Mouse (Mus musculus) MEL-GATA-1-ER (cell line): ENCODE data around the gene Cbx2.

ENCODE experiments used
- DNase-seq: peaks from one replicate; pipeline ENCODE4 v3.0.0-alpha.2; 2012; ENCODE audit warnings: low read depth; ENCODE audit errors: extremely low read depth

Cbx2 gene

GRCm38 (mm10) chr11:119022895-119023615 is at the start of gene Cbx2:
Cbx2 (plus strand) TSS chr11:119022962.
- no peak for DNase-seq

GRCm38 (mm10) chr11:118974340-118974739 is 48.4 kb upstream of the Cbx2 start:
- DNase-seq: no peak

GRCm38 (mm10) chr11:118975427-118975826 is 47.3 kb upstream of the Cbx2 start:
- DNase-seq: peak; percentile 33

GRCm38 (mm10) chr11:118975917-118976316 is 46.8 kb upstream of the Cbx2 start:
- DNase-seq: peak; percentile 29

GRCm38 (mm10) chr11:118980388-118980787 is 42.4 kb upstream of the Cbx2 start:
- no peak for DNase-seq

- DNase-seq: no peak
Observed at GRCm38 (mm10) chr11:118981012-118981776, 41.6 kb upstream of the Cbx2 start.

GRCm38 (mm10) chr11:118982593-118983113 is 40.1 kb upstream of the Cbx2 start:
- no peak for DNase-seq

GRCm38 (mm10) chr11:118985571-118985970 is 37.2 kb upstream of the Cbx2 start:
- DNase-seq: no peak

- DNase-seq: no peak
Observed at GRCm38 (mm10) chr11:118987999-118988398, 34.8 kb upstream of the Cbx2 start, which contains the start of gene Enpp7. Enpp7 (plus strand) TSS chr11:118988188.

GRCm38 (mm10) chr11:118992781-118993180 is 30.0 kb upstream of the Cbx2 start:
- no peak for DNase-seq

GRCm38 (mm10) chr11:118995448-118995847 is 27.3 kb upstream of the Cbx2 start:
- DNase-seq: no peak

GRCm38 (mm10) chr11:118997182-118997581 is 25.6 kb upstream of the Cbx2 start:
- no peak for DNase-seq

- no peak for DNase-seq
Observed at GRCm38 (mm10) chr11:118998540-118999265, 24.1 kb upstream of the Cbx2 start.

GRCm38 (mm10) chr11:118999361-118999804 is 23.4 kb upstream of the Cbx2 start:
- no peak for DNase-seq

- DNase-seq: no peak
Observed at GRCm38 (mm10) chr11:119000877-119001276, 21.9 kb upstream of the Cbx2 start.

GRCm38 (mm10) chr11:119001493-119002128 is 21.2 kb upstream of the Cbx2 start:
- no peak for DNase-seq

GRCm38 (mm10) chr11:119005547-119006275 is 17.1 kb upstream of the Cbx2 start:
- DNase-seq: no peak

GRCm38 (mm10) chr11:119006462-119006861 is 16.3 kb upstream of the Cbx2 start:
- no peak for DNase-seq

- DNase-seq: no peak
Observed at GRCm38 (mm10) chr11:119007461-119008456, 15.0 kb upstream of the Cbx2 start.
